Mouse (Mus musculus) limb, embryonic 14.5 days (tissue): ENCODE results near the gene Slc25a34. TPM values are rescaled to one million over a fixed set of nuclear protein-coding genes. Genes with fewer than 3 reads are reported as not detected.

Experiments
- ATAC-seq: fragments of 200-750 bp; cut with Nextera tagmentation; 2 replicates; pipeline ENCODE4 v1.8.0; 2017; ENCODE audit warnings: low read depth, moderate number of reproducible peaks, moderate TSS enrichment; ENCODE audit not compliant: low FRiP score
- DNase-seq: peaks from one replicate; pipeline ENCODE4 v3.0.0-alpha.2; 2015; ENCODE audit warnings: low spot score
- H3K27ac ChIP-seq: fragments of 300-500 bp; sonication (generic); replicated peaks from 2 replicates; pipeline ENCODE4 v1.5.1; 2014; ENCODE audit warnings: low read depth, mild to moderate bottlenecking, low read length, moderate library complexity, mixed read lengths
- H3K27me3 ChIP-seq: fragments of 300-500 bp; sonication (generic); 2 replicates; pipeline ENCODE4 v1.6.1; 2014; ENCODE audit warnings: low read length, mixed read lengths; ENCODE audit not compliant: control insufficient read depth, insufficient read depth
- H3K36me3 ChIP-seq: fragments of 300-500 bp; sonication (generic); 2 replicates; pipeline ENCODE4 v1.6.1; 2014; ENCODE audit warnings: mild to moderate bottlenecking, low read length, moderate library complexity, mixed read lengths; ENCODE audit not compliant: control insufficient read depth, insufficient read depth
- H3K4me1 ChIP-seq: fragments of 300-500 bp; sonication (generic); 2 replicates; pipeline ENCODE4 v1.6.1; 2014; ENCODE audit warnings: antibody characterized with exemption, low read length, mixed read lengths; ENCODE audit not compliant: control insufficient read depth, insufficient read depth
- H3K4me2 ChIP-seq: fragments of 300-500 bp; sonication (generic); replicated peaks from 2 replicates; pipeline ENCODE4 v1.6.1; 2014; ENCODE audit warnings: low read depth, mild to moderate bottlenecking, low read length, moderate library complexity; ENCODE audit not compliant: severe bottlenecking
- H3K4me3 ChIP-seq: fragments of 300-500 bp; sonication (generic); replicated peaks from 2 replicates; pipeline ENCODE4 v1.5.1; 2014; ENCODE audit warnings: low read length
- H3K9ac ChIP-seq: fragments of 300-500 bp; sonication (generic); 2 replicates; pipeline ENCODE4 v1.6.1; 2014; ENCODE audit warnings: mild to moderate bottlenecking, low read depth, low read length, moderate library complexity; ENCODE audit not compliant: severe bottlenecking
- H3K9me3 ChIP-seq: fragments of 300-500 bp; sonication (generic); 2 replicates; pipeline ENCODE4 v1.6.1; 2016; ENCODE audit warnings: low read length; ENCODE audit not compliant: control insufficient read depth
- POLR2A ChIP-seq: fragments of 200-500 bp; IDR thresholded peaks from 2 replicates; pipeline ENCODE4 v1.8.0; 2012; ENCODE audit warnings: inconsistent platforms, mild to moderate bottlenecking, moderate library complexity, borderline replicate concordance; ENCODE audit not compliant: insufficient read depth, insufficient read length; ENCODE audit errors: extremely low read depth
- WGBS: fragments of 180-500 bp; shearing (Covaris S2); extraction: QIAGEN DNeasy Blood & Tissue Kit; methylation state at CpG from one replicate; pipeline ENCODE4 v1.1.7; 2014; 5-methylcytosine and 5-hydroxymethylcytosine counted together
- polyA plus RNA-seq, 2 experiments: library from polyadenylated mRNA; depleted of rRNA in 1 of 2; stranded (reverse) in 1 of 2; unstranded in 1 of 2; fragments of >200 nt; fragmentation: Nextera tagmentation in 1 of 2; extraction: Ambion mirVana in 1 of 2; gene quantifications; 2 replicates each; pipeline versions ENCODE4 v1.2.1 to v1.2.3; 2012 to 2014

Slc25a34 gene
- polyA plus RNA-seq, 2 experiments = 0.16 TPM; not detected in 1

- H3K27ac ChIP-seq = no peak overlapping the region
- DNase-seq (no peak), ATAC-seq (no peak)
- no peaks in the 10 kb centered on the region for H3K4me1 ChIP-seq
- no peak overlapping the region for H3K4me3 ChIP-seq
- WGBS = 89% methylated on average over 8 of the region's 8 CpGs
- no peaks in the 10 kb centered on the region for H3K27me3 ChIP-seq
- no peak for TF ChIP-seq POLR2A
- peaks cover 50% of the 10 kb centered on the region for H3K36me3 ChIP-seq
- H3K9me3 ChIP-seq = no peaks in the 10 kb centered on the region
- no peak overlapping the region for H3K9ac ChIP-seq
- H3K4me2 ChIP-seq = no peak overlapping the region
These were observed 33.3 kb upstream of the Slc25a34 start for GRCm38 (mm10) chr4:141656932-141657331.

GRCm38 (mm10) chr4:141655908-141656608, 32.4 kb upstream of the Slc25a34 start:
- Histone ChIP-seq H3K36me3 (peaks cover 53% of the 10 kb centered on the region), H3K4me2 (no peak overlapping the region), H3K9me3 (no peaks in the 10 kb centered on the region), H3K4me3 (no peak overlapping the region), H3K4me1 (no peaks in the 10 kb centered on the region), H3K9ac (no peak overlapping the region), H3K27ac (no peak overlapping the region), H3K27me3 (no peaks in the 10 kb centered on the region)
- 85% methylated on average over 12 of the region's 12 CpGs for WGBS
- DNase-seq (no peak), ATAC-seq (no peak)
- no peak for TF ChIP-seq POLR2A

- no peak overlapping the region for H3K4me2 ChIP-seq
- no peaks in the 10 kb centered on the region for H3K9me3 ChIP-seq
- no peak overlapping the region for H3K27ac ChIP-seq
- TF ChIP-seq POLR2A = no peak
- no peak overlapping the region for H3K9ac ChIP-seq
- peaks cover 39% of the 10 kb centered on the region for H3K36me3 ChIP-seq
- 86% methylated on average over 6 of the region's 6 CpGs for WGBS
- H3K27me3 ChIP-seq = no peaks in the 10 kb centered on the region
- ATAC-seq (no peak), DNase-seq (no peak)
- no peak overlapping the region for H3K4me3 ChIP-seq
- H3K4me1 ChIP-seq = 0 out of 2 replicates have a peak, but pooled peaks cover 2% of the 10 kb centered on the region
These were observed 30.9 kb upstream of the Slc25a34 start for GRCm38 (mm10) chr4:141654509-141654908.

- Histone ChIP-seq H3K27me3 (no peaks in the 10 kb centered on the region), H3K4me3 (no peak overlapping the region), H3K4me2 (no peak overlapping the region), H3K4me1 (0 out of 2 replicates have a peak, but pooled peaks cover 3% of the 10 kb centered on the region), H3K9ac (no peak overlapping the region), H3K36me3 (peaks cover 39% of the 10 kb centered on the region), H3K9me3 (no peaks in the 10 kb centered on the region), H3K27ac (no peak overlapping the region)
- WGBS = 88% methylated on average over 13 of the region's 13 CpGs
- no peak for TF ChIP-seq POLR2A
- DNase-seq = no peak
- ATAC-seq = no peak
These were observed 30.2 kb upstream of the Slc25a34 start for GRCm38 (mm10) chr4:141653813-141654212.

GRCm38 (mm10) chr4:141653044-141653443, 29.4 kb upstream of the Slc25a34 start:
- Histone ChIP-seq H3K4me3 (no peak overlapping the region), H3K27me3 (no peaks in the 10 kb centered on the region), H3K9ac (no peak overlapping the region), H3K36me3 (peaks cover 39% of the 10 kb centered on the region), H3K9me3 (no peaks in the 10 kb centered on the region), H3K4me1 (0 out of 2 replicates have a peak, but pooled peaks cover 6% of the 10 kb centered on the region), H3K4me2 (no peak overlapping the region), H3K27ac (no peak overlapping the region)
- WGBS = 87% methylated on average over 8 of the region's 8 CpGs
- TF ChIP-seq POLR2A = no peak
- no peak for DNase-seq
- ATAC-seq = no peak
